Mouse (Mus musculus) embryo, embryonic 10 days (tissue): ENCODE results near the gene Prelid3b.

Experiments used
- DNase-seq: peaks from one replicate; pipeline ENCODE4 v3.0.0-alpha.2; 2015; ENCODE audit warnings: low spot score

Prelid3b gene

GRCm38 (mm10) chr2:174426856-174427255 lies 46.0 kb downstream of the Prelid3b start:
- no peak for DNase-seq

GRCm38 (mm10) chr2:174424301-174425085 lies 48.4 kb downstream of the Prelid3b start:
- DNase-seq, result no peak

GRCm38 (mm10) chr2:174421107-174421506 lies 51.8 kb downstream of the Prelid3b start:
- no peak for DNase-seq

GRCm38 (mm10) chr2:174415731-174416310 lies 57.1 kb downstream of the Prelid3b start, which contains the start of gene Nelfcd:
Nelfcd (plus strand) TSS chr2:174415804.
- peak; percentile 100 for DNase-seq
